Mouse (Mus musculus): Measurements from ENCODE around the gene Nmb. TPM values are rescaled to one million over a fixed set of nuclear protein-coding genes. Genes with fewer than 3 reads are reported as not detected.

Nmb gene
- polyA plus RNA-seq, 1 experiment from 2014 or later, result 5.1 TPM

DNA sequence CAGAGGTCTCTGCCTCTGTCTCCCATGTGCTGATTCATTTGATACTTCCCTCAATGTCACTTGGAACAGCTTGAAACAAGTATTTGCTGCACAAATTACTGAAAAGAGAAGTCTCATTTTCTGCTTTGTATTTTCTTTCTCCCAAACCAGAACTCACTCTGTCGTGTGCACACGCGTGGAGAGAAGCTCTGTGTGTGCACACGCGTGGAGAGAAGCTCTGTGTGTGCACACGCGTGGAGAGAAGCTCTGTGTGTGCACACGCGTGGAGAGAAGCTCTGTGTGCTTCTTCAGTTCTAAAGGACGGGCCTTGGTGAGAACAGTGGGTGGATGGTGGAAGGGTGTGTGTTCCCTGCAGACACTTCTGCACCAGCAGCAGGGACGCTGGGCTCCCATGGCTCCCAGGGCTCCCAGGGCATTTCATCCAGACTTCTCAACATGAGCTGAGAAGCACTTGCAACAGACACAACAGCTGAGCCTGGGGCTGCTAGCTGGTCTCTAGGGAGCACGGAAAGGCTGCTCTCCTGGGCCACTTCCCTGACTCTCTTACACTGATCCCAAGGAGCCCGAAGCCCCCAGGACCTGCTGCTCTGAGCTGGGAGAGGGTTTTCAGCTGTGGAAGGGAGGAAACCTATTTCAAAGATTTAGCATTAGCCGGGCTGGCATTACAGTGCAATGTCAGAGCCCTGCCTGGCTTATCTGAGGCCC is 9.9 kb downstream of the Nmb start:
- Histone ChIP-seq H3K4me2 (no peak overlapping the region), H3K4me1 (no peaks in the 10 kb centered on the region), H3K36me3 (peaks cover 52% of the 10 kb centered on the region), H3K4me3 (replicated peaks) (no peak overlapping the region), H3K27ac (no peak overlapping the region), H3K9ac (no peak overlapping the region), H3K9me3 (no peaks in the 10 kb centered on the region), H3K27me3 (replicated peaks) (no peaks in the 10 kb centered on the region)
- ATAC-seq (ENCODE audit: insufficient read depth, low FRiP score, low read depth), result no peak
- 91% methylated on average over 14 of the region's 14 CpGs for WGBS

DNA sequence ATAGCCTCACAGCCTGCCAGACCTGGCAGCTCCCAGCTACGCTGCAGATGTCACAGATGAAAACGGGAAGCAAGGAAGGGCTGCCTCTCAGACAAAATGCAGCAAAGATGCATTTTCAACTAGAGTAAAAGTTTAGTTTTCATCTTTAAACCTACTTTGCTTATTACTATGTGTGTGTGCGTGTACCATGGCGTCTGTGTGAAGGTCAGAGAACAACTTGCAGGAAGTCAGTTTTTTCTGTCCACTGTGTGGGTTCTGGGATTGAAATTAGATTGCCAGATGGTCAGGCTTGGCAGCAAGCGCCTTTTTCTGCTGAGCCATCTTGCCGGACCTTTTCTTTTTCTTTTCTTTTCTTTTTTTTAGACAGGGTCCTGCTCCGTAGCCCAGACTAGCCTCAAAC is 10.7 kb downstream of the Nmb start:
- Histone ChIP-seq H3K9ac (no peak overlapping the region), H3K4me1 (peaks cover 6% of the 10 kb centered on the region; the same call in 1 of the 2 replicates), H3K9me3 (no peaks in the 10 kb centered on the region), H3K36me3 (peaks cover 55% of the 10 kb centered on the region), H3K27ac (0 out of 2 replicates have a peak overlapping the region, but pooled peaks have one; percentile 1), H3K4me2 (no peak overlapping the region), H3K27me3 (replicated peaks) (no peaks in the 10 kb centered on the region), H3K4me3 (replicated peaks) (no peak overlapping the region)
- ATAC-seq (ENCODE audit: insufficient read depth, low FRiP score, low read depth), result no peak
- 87% methylated on average over 7 of the region's 7 CpGs for WGBS

DNA sequence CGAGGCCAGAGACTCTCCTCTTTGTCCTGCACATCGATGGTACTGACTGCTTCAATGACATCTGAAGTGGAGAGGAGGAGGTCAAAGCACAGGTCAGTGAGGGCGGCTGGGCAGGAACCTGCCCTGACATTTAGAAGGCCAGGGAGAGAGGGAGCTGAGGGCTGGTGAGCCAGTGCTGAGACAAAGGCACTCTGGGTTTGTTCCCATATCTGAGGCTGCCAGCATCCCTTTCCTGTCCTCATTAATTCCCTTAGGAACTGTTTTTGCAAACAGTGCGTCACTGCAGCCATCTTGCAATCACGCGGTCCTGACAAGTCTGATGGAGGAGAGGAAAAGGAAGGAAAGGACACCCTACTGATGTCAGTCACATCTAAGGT is 11.1 kb downstream of the Nmb start:
- H3K36me3 ChIP-seq, result peaks cover 55% of the 10 kb centered on the region

DNA sequence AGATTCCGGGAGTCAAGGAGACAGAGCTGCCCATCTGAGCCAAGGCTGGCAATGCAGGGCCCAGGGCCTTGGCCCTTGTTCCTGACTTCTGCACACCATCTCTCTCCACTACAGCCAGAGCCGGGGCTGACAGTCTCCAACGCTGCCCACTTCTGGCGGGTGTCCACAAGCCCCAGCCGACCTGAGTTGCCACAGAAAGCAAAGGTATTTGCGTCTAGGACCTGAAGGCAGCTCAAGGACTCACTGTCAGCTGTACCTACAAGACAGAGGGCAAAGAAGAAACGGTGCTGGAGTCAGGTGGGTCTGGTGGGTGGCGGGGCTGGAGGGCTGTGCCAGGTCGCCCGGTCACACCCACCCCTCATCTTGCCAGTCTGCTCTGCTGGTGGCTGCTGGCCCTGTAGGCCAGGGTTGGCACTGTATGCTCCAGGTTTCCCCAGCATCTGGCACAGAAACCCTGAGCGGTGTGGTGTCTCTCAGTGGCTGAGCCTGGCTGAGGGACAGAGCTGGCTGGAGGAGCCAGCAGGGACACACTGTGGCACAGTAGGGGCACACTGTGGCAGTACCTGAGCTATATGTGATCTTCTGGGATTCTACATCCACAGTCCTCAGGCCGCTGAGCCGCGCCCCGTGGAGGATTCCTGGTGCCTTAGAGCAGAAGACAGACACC is 11.7 kb downstream of the Nmb start:
- Histone ChIP-seq H3K9me3 (no peaks in the 10 kb centered on the region), H3K4me1 (peaks cover 13% of the 10 kb centered on the region; the same call in 1 of the 2 replicates), H3K9ac (no peak overlapping the region), H3K27ac (no peak overlapping the region), H3K4me3 (replicated peaks) (no peak overlapping the region), H3K36me3 (peaks cover 55% of the 10 kb centered on the region), H3K27me3 (replicated peaks) (no peaks in the 10 kb centered on the region), H3K4me2 (no peak overlapping the region)
- 94% methylated on average over 15 of the region's 15 CpGs for WGBS
- ATAC-seq (ENCODE audit: insufficient read depth, low FRiP score, low read depth), result no peak

More for the DNA sequence above, 11.1 kb downstream of the Nmb start:
- peaks cover 10% of the 10 kb centered on the region; the same call in 1 of the 2 replicates for H3K4me1 ChIP-seq
- H3K9me3 ChIP-seq, result no peaks in the 10 kb centered on the region
- H3K9ac ChIP-seq, result no peak overlapping the region
- no peaks in the 10 kb centered on the region for H3K27me3 ChIP-seq (replicated peaks)
- H3K4me3 ChIP-seq (replicated peaks), result no peak overlapping the region
- 77% methylated on average over 6 of the region's 6 CpGs for WGBS
- H3K27ac ChIP-seq, result no peak overlapping the region
- no peak for ATAC-seq (ENCODE audit: insufficient read depth, low FRiP score, low read depth)
- H3K4me2 ChIP-seq, result no peak overlapping the region

DNA sequence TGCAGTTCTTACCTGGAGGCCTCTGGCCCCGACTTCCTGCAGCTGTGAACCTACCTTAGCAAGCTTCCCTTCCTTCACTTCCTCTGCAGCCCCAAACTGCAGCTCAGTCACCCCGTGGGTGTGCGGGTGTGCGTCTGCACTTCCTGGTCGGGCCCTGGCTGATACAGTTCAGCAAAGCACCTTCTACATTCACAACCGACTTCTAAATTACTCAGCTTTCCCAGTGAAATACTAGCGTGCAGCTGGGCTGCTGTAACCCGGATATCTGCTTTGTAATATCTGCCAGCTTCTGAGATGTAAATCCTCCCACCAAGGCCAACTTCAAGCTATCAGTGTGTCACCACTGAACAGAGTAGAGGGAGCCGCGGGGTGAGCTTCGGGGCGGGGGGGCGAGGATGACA is 15.0 kb downstream of the Nmb start:
- H3K9me3 ChIP-seq, result no peaks in the 10 kb centered on the region
- 73% methylated on average over 13 of the region's 13 CpGs for WGBS
- no peak overlapping the region for H3K4me2 ChIP-seq
- peak overlapping the region; percentile 63; the same call in 1 of the 2 replicates for H3K27ac ChIP-seq
- H3K4me3 ChIP-seq (replicated peaks), result no peak overlapping the region
- no peak for ATAC-seq (ENCODE audit: insufficient read depth, low FRiP score, low read depth)
- H3K36me3 ChIP-seq, result peaks cover 32% of the 10 kb centered on the region
- no peak overlapping the region for H3K9ac ChIP-seq
- H3K4me1 ChIP-seq, result peaks cover 13% of the 10 kb centered on the region; the same call in 1 of the 2 replicates
- no peaks in the 10 kb centered on the region for H3K27me3 ChIP-seq (replicated peaks)

DNA sequence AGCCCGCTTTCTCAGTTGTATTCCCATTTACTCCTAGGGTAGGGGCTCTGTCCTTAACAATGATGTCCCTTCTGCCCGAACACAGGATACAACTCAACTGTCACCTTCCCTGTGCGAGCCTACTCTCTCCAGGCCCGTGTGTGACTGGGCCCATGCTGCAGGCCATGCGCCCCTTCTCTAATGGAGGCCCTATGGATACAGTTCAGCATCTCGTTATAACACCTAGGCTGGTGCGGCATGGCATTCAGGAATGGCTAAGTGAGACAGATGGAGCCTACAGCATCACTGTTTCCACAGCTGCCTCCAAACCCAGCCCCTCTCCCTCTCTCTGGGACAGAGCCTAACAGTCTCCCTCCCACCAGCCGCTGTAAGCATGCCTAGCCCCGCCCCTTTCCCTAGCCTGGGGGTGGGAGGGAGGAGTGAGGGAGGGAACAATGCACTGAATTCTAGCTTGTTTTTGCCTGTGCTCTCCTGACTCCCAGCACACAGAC is 15.8 kb downstream of the Nmb start:
- Histone ChIP-seq H3K9ac (no peak overlapping the region), H3K4me1 (peaks cover 13% of the 10 kb centered on the region; the same call in 1 of the 2 replicates), H3K4me3 (replicated peaks) (no peak overlapping the region), H3K36me3 (peaks cover 32% of the 10 kb centered on the region), H3K27ac (peak overlapping the region; percentile 63; the same call in 1 of the 2 replicates), H3K9me3 (no peaks in the 10 kb centered on the region), H3K4me2 (no peak overlapping the region), H3K27me3 (replicated peaks) (no peaks in the 10 kb centered on the region)
- peak; percentile 72 for ATAC-seq (ENCODE audit: insufficient read depth, low FRiP score, low read depth)
- WGBS, result 38% methylated on average over 9 of the region's 9 CpGs

DNA sequence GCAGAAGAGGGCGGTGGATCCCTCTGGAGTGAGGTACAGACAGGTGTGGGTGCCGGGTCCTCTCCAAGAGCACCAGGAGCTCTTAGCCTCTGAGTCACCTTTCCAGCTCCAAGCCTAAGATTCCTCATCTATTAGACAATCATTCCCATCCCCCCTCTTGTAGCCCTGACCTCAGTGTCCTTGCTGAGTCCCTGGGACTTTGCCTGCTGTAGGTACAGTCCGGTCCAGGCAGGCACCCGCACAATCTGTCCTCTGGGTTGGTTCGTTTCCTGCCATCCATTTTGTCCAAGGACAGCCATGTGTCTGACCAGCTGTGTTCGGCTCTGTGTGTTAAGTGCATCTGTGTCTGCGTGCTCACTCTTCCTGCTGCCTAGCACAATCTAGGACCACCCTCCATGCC is 16.3 kb downstream of the Nmb start:
- 64% methylated on average over 7 of the region's 7 CpGs for WGBS
- Histone ChIP-seq H3K9me3 (no peaks in the 10 kb centered on the region), H3K27ac (peak overlapping the region; percentile 63; the same call in 1 of the 2 replicates), H3K4me2 (no peak overlapping the region), H3K27me3 (replicated peaks) (no peaks in the 10 kb centered on the region), H3K36me3 (peaks cover 31% of the 10 kb centered on the region), H3K9ac (no peak overlapping the region), H3K4me1 (peaks cover 13% of the 10 kb centered on the region; the same call in 1 of the 2 replicates), H3K4me3 (replicated peaks) (no peak overlapping the region)
- peak; percentile 28; the same call in 1 of the 2 replicates for ATAC-seq (ENCODE audit: insufficient read depth, low FRiP score, low read depth)

DNA sequence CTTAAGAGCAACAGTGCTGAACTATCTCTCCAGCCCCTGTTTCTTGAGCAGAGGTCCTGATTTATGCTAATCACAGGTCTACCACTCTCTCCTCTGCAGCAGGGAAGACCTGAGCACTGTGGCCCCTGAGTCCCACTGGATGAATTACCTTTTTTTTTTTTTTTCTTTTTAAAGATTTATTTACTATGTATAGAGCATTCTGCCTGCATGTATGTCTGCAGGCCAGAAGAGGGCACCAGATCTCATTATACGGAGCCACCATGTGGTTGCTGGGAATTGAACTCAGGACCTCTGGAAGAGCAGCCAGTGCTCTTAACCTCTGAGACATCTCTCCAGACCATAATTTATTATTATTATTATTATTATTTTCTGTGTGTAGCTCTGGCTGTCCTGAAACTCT is 19.2 kb downstream of the Nmb start:
- no peak overlapping the region for H3K4me3 ChIP-seq (replicated peaks)
- peaks cover 13% of the 10 kb centered on the region; the same call in 1 of the 2 replicates for H3K4me1 ChIP-seq
- 13% methylated on average over 1 of the region's 1 CpGs for WGBS
- no peak overlapping the region for H3K4me2 ChIP-seq
- H3K9me3 ChIP-seq, result no peaks in the 10 kb centered on the region
- no peak for ATAC-seq (ENCODE audit: insufficient read depth, low FRiP score, low read depth)
- no peak overlapping the region for H3K9ac ChIP-seq
- no peak overlapping the region for H3K27ac ChIP-seq
- H3K27me3 ChIP-seq (replicated peaks), result no peaks in the 10 kb centered on the region
- peaks cover 3% of the 10 kb centered on the region for H3K36me3 ChIP-seq

DNA sequence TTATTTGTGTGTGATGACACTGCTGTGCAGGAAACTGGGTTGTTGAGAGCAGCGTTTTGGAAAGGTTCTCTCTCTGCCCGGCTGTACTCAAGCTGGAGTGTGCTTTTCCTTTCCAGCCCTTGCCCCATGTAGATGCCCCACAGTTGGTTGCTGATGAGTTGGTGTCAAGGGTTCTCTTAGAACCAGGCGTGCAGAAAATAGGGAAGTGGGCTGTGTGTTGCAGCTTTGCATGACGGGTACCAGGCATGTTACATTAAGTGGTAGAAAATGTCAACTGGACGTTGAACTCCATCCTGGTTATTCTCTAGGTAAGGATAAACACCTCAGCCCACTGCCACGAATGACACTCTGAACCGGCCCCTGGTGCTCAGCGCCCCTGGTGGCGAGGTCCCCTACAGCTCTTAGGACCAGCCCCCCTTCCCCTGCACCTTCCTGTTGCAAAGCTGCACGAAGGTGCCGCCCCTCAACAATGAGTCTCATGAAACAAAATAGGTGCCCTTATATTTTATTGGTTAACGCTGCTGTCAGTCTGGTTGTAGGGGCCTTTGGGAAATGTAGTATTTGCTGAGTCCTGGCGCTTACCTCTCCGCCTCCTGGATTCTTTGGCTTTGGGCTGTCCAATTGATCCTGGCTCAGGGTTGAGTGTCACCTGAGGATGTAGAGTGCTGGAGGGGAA is 21.9 kb downstream of the Nmb start:
- peak; percentile 92 for ATAC-seq (ENCODE audit: insufficient read depth, low FRiP score, low read depth)
- H3K9ac ChIP-seq, result no peak overlapping the region
- 17% methylated on average over 14 of the region's 14 CpGs for WGBS

DNA sequence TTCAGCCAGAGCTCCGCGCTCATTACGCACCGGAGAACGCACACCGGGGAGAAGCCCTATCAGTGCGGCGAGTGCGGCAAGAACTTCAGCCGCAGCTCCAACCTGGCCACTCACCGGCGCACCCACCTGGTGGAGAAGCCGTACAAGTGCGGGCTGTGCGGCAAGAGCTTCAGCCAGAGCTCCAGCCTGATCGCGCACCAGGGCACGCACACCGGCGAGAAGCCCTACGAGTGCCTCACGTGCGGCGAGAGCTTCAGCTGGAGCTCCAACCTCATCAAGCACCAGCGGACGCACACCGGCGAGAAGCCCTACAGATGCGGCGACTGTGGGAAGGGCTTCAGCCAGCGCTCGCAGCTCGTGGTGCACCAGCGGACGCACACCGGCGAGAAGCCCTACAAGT is 29.1 kb downstream of the Nmb start:
- no peaks in the 10 kb centered on the region for H3K4me1 ChIP-seq
- H3K4me3 ChIP-seq (replicated peaks), result no peak overlapping the region
- no peak overlapping the region for H3K9ac ChIP-seq
- H3K27ac ChIP-seq, result no peak overlapping the region
- H3K9me3 ChIP-seq, result no peaks in the 10 kb centered on the region
- ATAC-seq (ENCODE audit: insufficient read depth, low FRiP score, low read depth), result 0 out of 2 replicates have a peak, but pooled peaks have one; percentile 22
- 62% methylated on average over 37 of the region's 37 CpGs for WGBS
- no peak overlapping the region for H3K4me2 ChIP-seq
- no peaks in the 10 kb centered on the region for H3K27me3 ChIP-seq (replicated peaks)
- peaks cover 32% of the 10 kb centered on the region for H3K36me3 ChIP-seq

More for the DNA sequence above, 21.9 kb downstream of the Nmb start:
- H3K4me3 ChIP-seq (replicated peaks), result peak overlapping the region; percentile 16
- no peaks in the 10 kb centered on the region for H3K36me3 ChIP-seq
- no peaks in the 10 kb centered on the region for H3K9me3 ChIP-seq
- peak overlapping the region; percentile 45 for H3K4me2 ChIP-seq
- no peaks in the 10 kb centered on the region for H3K27me3 ChIP-seq (replicated peaks)
- no peak overlapping the region for H3K27ac ChIP-seq
- no peaks in the 10 kb centered on the region for H3K4me1 ChIP-seq

DNA sequence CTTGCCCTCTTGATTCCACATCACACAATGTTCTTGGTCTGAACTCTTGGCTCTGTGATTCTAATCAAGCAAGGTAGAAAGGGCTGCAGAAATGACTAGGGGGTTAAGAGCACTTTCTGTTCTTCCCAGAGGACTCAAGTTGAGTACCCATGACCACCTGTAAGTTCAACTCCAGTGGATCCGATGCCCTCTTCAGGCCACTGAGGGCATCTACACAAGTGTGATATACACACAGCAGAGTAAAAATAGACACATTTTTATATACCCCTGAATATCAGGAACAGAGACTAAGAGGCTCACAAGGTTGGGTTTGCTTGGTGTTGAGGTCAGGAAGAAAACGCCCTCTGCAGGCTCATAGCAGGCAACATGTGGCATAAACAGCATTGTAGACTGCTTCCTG is 31.2 kb downstream of the Nmb start:
- no peaks in the 10 kb centered on the region for H3K27me3 ChIP-seq (replicated peaks)
- H3K9me3 ChIP-seq, result no peaks in the 10 kb centered on the region
- H3K9ac ChIP-seq, result no peak overlapping the region
- no peak overlapping the region for H3K4me2 ChIP-seq
- H3K27ac ChIP-seq, result no peak overlapping the region
- H3K36me3 ChIP-seq, result peaks cover 42% of the 10 kb centered on the region
- no peak overlapping the region for H3K4me3 ChIP-seq (replicated peaks)
- ATAC-seq (ENCODE audit: insufficient read depth, low FRiP score, low read depth), result no peak
- H3K4me1 ChIP-seq, result no peaks in the 10 kb centered on the region
- WGBS, result 92% methylated on average over 2 of the region's 2 CpGs

DNA sequence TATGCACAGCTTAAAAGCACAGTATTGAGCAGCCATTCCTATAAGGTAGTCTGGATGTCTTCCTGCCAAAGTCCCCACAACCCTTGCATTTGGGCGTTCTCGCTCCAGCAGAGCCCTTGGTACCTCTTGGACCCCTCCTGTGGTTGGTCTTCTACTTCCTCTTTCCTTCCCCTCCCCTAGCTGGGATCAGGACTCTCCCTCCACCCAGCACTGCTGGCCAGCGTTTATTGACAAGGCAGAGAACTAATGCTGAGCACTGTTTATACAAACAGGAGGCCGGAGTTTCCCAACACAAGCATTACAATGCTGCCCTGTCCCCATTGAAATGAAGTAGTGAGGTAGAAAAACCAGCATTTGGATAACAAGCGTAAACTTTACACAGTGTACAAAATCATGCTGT is 31.8 kb downstream of the Nmb start:
- Histone ChIP-seq H3K27ac (no peak overlapping the region), H3K4me3 (replicated peaks) (no peak overlapping the region), H3K4me2 (no peak overlapping the region), H3K9me3 (no peaks in the 10 kb centered on the region), H3K36me3 (peaks cover 42% of the 10 kb centered on the region), H3K4me1 (no peaks in the 10 kb centered on the region), H3K9ac (no peak overlapping the region), H3K27me3 (replicated peaks) (no peaks in the 10 kb centered on the region)
- 78% methylated on average over 5 of the region's 5 CpGs for WGBS
- no peak for ATAC-seq (ENCODE audit: insufficient read depth, low FRiP score, low read depth)

Measured in stomach, embryonic 15.5 days (tissue).